Mouse (Mus musculus): ENCODE results near the gene Zfp420. TPM values are rescaled to one million over a fixed set of nuclear protein-coding genes. Genes with fewer than 3 reads are reported as not detected.

Gene Zfp420
- polyA plus RNA-seq, 1 experiment, result 13.4 TPM

DNA sequence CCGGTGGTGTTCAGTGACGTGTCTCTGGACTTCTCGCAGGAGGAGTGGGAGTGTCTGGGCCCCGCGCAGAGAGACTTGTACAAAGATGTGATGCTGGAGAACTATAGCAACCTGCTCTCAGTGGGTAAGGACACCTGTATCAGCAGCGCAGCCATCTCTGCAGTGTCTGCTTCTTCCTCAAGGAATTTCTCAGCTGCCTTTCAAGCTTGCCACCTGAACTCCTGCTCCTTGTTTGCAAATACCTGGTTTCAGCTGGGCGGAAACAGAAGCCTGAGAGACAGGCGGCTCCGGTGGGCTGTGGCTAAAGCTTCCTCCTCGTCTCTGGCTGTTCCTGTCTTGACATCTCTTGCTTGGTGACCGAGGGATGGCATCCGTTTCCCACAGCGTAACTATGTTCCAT, 52.4 kb downstream of the Zfp420 start:
- no peak overlapping the region for H3K9ac ChIP-seq (ENCODE audit: low read depth, poor library complexity, severe bottlenecking)
- H3K27me3 ChIP-seq (ENCODE audit: control insufficient read depth, insufficient read depth, low read length, poor library complexity, severe bottlenecking), result no peaks in the 10 kb centered on the region
- H3K27ac ChIP-seq (ENCODE audit: insufficient read depth, low read length), result no peak overlapping the region
- TF ChIP-seq EP300 (IDR thresholded peaks at IDR 0.05; ENCODE audit: insufficient read depth, low read depth, low read length), result no peak
- TF ChIP-seq CTCF (IDR thresholded peaks at IDR 0.05; ENCODE audit: low read depth, low read length), result no peak
- no peak for TF ChIP-seq POLR2A (IDR thresholded peaks at IDR 0.05; ENCODE audit: insufficient read depth, low read length)
- H3K36me3 ChIP-seq (ENCODE audit: control insufficient read depth, insufficient read depth, low read length, poor library complexity, severe bottlenecking), result peaks cover 25% of the 10 kb centered on the region
- no peaks in the 10 kb centered on the region for H3K4me1 ChIP-seq (ENCODE audit: control insufficient read depth, insufficient read depth, low read length)
- no peak overlapping the region for H3K4me3 ChIP-seq (ENCODE audit: low read depth, low read length)
- H3K9me3 ChIP-seq (replicated peaks; ENCODE audit: control insufficient read depth, insufficient read depth, low read length, poor library complexity, severe bottlenecking), result no peaks in the 10 kb centered on the region

GRCm38 (mm10) chr7:29917371-29918061, 57.7 kb downstream of the Zfp420 start:
- Histone ChIP-seq H3K9me3 (replicated peaks; ENCODE audit: control insufficient read depth, insufficient read depth, low read length, poor library complexity, severe bottlenecking) (no peaks in the 10 kb centered on the region), H3K27me3 (ENCODE audit: control insufficient read depth, insufficient read depth, low read length, poor library complexity, severe bottlenecking) (no peaks in the 10 kb centered on the region), H3K36me3 (ENCODE audit: control insufficient read depth, insufficient read depth, low read length, poor library complexity, severe bottlenecking) (peaks cover 25% of the 10 kb centered on the region), H3K27ac (ENCODE audit: insufficient read depth, low read length) (peak overlapping the region; percentile 41), H3K4me3 (ENCODE audit: low read depth, low read length) (no peak overlapping the region), H3K9ac (ENCODE audit: low read depth, poor library complexity, severe bottlenecking) (no peak overlapping the region), H3K4me1 (ENCODE audit: control insufficient read depth, insufficient read depth, low read length) (peaks cover 4% of the 10 kb centered on the region)
- TF ChIP-seq POLR2A (IDR thresholded peaks at IDR 0.05; ENCODE audit: insufficient read depth, low read length) (no peak), EP300 (IDR thresholded peaks at IDR 0.05; ENCODE audit: insufficient read depth, low read depth, low read length) (no peak), CTCF (IDR thresholded peaks at IDR 0.05; ENCODE audit: low read depth, low read length) (no peak)

- no peak for TF ChIP-seq EP300 (IDR thresholded peaks at IDR 0.05; ENCODE audit: insufficient read depth, low read depth, low read length)
- no peak for TF ChIP-seq POLR2A (IDR thresholded peaks at IDR 0.05; ENCODE audit: insufficient read depth, low read length)
- no peak for TF ChIP-seq CTCF (IDR thresholded peaks at IDR 0.05; ENCODE audit: low read depth, low read length)
- Histone ChIP-seq H3K9ac (ENCODE audit: low read depth, poor library complexity, severe bottlenecking) (no peak overlapping the region), H3K4me1 (ENCODE audit: control insufficient read depth, insufficient read depth, low read length) (peaks cover 4% of the 10 kb centered on the region), H3K9me3 (replicated peaks; ENCODE audit: control insufficient read depth, insufficient read depth, low read length, poor library complexity, severe bottlenecking) (no peaks in the 10 kb centered on the region), H3K4me3 (ENCODE audit: low read depth, low read length) (no peak overlapping the region), H3K27me3 (ENCODE audit: control insufficient read depth, insufficient read depth, low read length, poor library complexity, severe bottlenecking) (no peaks in the 10 kb centered on the region), H3K36me3 (ENCODE audit: control insufficient read depth, insufficient read depth, low read length, poor library complexity, severe bottlenecking) (peaks cover 22% of the 10 kb centered on the region), H3K27ac (ENCODE audit: insufficient read depth, low read length) (peak overlapping the region; percentile 41)
These were observed 58.3 kb downstream of the Zfp420 start for GRCm38 (mm10) chr7:29918062-29918453.

DNA sequence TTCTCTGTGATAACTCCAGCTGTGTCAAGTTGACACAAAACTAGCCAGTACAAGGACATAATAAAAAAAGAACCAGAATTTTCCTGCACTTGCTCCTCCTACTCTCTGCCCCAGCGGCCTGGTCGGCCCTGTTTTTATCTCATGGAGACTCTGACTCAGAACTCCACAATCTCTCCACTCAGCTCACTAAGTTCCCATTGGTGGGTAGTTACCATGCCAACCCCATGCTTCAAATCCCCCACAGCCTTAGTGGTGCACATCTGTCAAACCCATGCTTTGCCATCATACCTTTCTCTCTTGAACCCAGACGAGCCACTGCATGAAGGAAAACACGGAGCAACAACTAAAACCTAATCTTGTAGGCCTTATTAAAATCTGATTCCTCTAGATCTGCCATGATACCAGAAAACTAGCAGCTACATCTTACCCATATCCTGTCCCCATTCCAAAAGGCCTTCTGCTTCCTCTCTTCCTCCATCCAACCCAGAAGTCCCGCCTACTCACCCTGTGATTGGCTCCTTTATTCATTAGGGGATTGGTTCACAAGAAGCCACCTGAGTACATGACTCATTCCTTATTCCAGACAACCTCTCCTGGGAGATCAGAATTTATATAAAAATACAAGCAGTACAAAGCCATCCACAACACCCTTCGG, 61.8 kb downstream of the Zfp420 start:
- TF ChIP-seq POLR2A (IDR thresholded peaks at IDR 0.05; ENCODE audit: insufficient read depth, low read length) (no peak), EP300 (IDR thresholded peaks at IDR 0.05; ENCODE audit: insufficient read depth, low read depth, low read length) (no peak), CTCF (IDR thresholded peaks at IDR 0.05; ENCODE audit: low read depth, low read length) (no peak)
- Histone ChIP-seq H3K36me3 (ENCODE audit: control insufficient read depth, insufficient read depth, low read length, poor library complexity, severe bottlenecking) (no peaks in the 10 kb centered on the region; the same call in 1 of the 2 replicates), H3K27me3 (ENCODE audit: control insufficient read depth, insufficient read depth, low read length, poor library complexity, severe bottlenecking) (no peaks in the 10 kb centered on the region), H3K4me1 (ENCODE audit: control insufficient read depth, insufficient read depth, low read length) (peaks cover 4% of the 10 kb centered on the region), H3K9ac (ENCODE audit: low read depth, poor library complexity, severe bottlenecking) (peak overlapping the region; percentile 66), H3K4me3 (ENCODE audit: low read depth, low read length) (peak overlapping the region; percentile 94), H3K9me3 (replicated peaks; ENCODE audit: control insufficient read depth, insufficient read depth, low read length, poor library complexity, severe bottlenecking) (no peaks in the 10 kb centered on the region), H3K27ac (ENCODE audit: insufficient read depth, low read length) (peak overlapping the region; percentile 54; the same call in 1 of the 2 replicates)

- Histone ChIP-seq H3K36me3 (ENCODE audit: control insufficient read depth, insufficient read depth, low read length, poor library complexity, severe bottlenecking) (no peaks in the 10 kb centered on the region), H3K4me3 (ENCODE audit: low read depth, low read length) (no peak overlapping the region)
- TF ChIP-seq POLR2A (IDR thresholded peaks at IDR 0.05; ENCODE audit: insufficient read depth, low read length) (no peak), CTCF (IDR thresholded peaks at IDR 0.05; ENCODE audit: low read depth, low read length) (no peak), EP300 (IDR thresholded peaks at IDR 0.05; ENCODE audit: insufficient read depth, low read depth, low read length) (no peak)
These were observed 63.0 kb downstream of the Zfp420 start for GRCm38 (mm10) chr7:29922780-29923179.

More at GRCm38 (mm10) chr7:29922780-29923179, 63.0 kb downstream of the Zfp420 start:
- Histone ChIP-seq H3K9ac (ENCODE audit: low read depth, poor library complexity, severe bottlenecking) (no peak overlapping the region), H3K27me3 (ENCODE audit: control insufficient read depth, insufficient read depth, low read length, poor library complexity, severe bottlenecking) (no peaks in the 10 kb centered on the region), H3K27ac (ENCODE audit: insufficient read depth, low read length) (no peak overlapping the region), H3K4me1 (ENCODE audit: control insufficient read depth, insufficient read depth, low read length) (peaks cover 4% of the 10 kb centered on the region), H3K9me3 (replicated peaks; ENCODE audit: control insufficient read depth, insufficient read depth, low read length, poor library complexity, severe bottlenecking) (no peaks in the 10 kb centered on the region)

Other genes starting within 250 kb of the Zfp420 start
- 0.41 TPM in 1 of 2 replicates, not detected in the other for gene Catsperg2, start 132.9 kb upstream of the Zfp420 start, polyA plus RNA-seq (2011; ENCODE audit: insufficient read depth, insufficient read length, low read depth, missing spikeins)
- 7.6 and 7.9 TPM in 2 replicates for gene Zfp84, start 91.4 kb upstream of the Zfp420 start, polyA plus RNA-seq (2011; ENCODE audit: insufficient read depth, insufficient read length, low read depth, missing spikeins)
- gene Zfp30, start 76.0 kb upstream of the Zfp420 start, polyA plus RNA-seq (2011; ENCODE audit: insufficient read depth, insufficient read length, low read depth, missing spikeins), result 2.3 and 2.4 TPM in 2 replicates
- 6.2 and 7.4 TPM in 2 replicates for gene Zfp790, start 43.9 kb upstream of the Zfp420 start, polyA plus RNA-seq (2011; ENCODE audit: insufficient read depth, insufficient read length, low read depth, missing spikeins)
- 10.2 and 13.9 TPM in 2 replicates for gene Zfp940, start 6.3 kb upstream of the Zfp420 start, polyA plus RNA-seq (2011; ENCODE audit: insufficient read depth, insufficient read length, low read depth, missing spikeins)
- gene Zfp27, start 46.6 kb downstream of the Zfp420 start, polyA plus RNA-seq (2011; ENCODE audit: insufficient read depth, insufficient read length, low read depth, missing spikeins), result 3.7 and 5.0 TPM in 2 replicates
- gene Zfp383, start 48.2 kb downstream of the Zfp420 start, polyA plus RNA-seq (2011; ENCODE audit: insufficient read depth, insufficient read length, low read depth, missing spikeins), result 10.4 and 10.8 TPM in 2 replicates
- 19.6 and 19.7 TPM in 2 replicates for gene Zfp74, start 94.1 kb downstream of the Zfp420 start, polyA plus RNA-seq (2011; ENCODE audit: insufficient read depth, insufficient read length, low read depth, missing spikeins)
- gene Zfp568, start 124.0 kb downstream of the Zfp420 start, polyA plus RNA-seq (2011; ENCODE audit: insufficient read depth, insufficient read length, low read depth, missing spikeins), result 98.0 and 103 TPM in 2 replicates
- 1.2 and 2.8 TPM in 2 replicates for gene Zfp14, start 191.4 kb downstream of the Zfp420 start, polyA plus RNA-seq (2011; ENCODE audit: insufficient read depth, insufficient read length, low read depth, missing spikeins)
- 13.4 and 15.4 TPM in 2 replicates for gene Zfp82, start 212.9 kb downstream of the Zfp420 start, polyA plus RNA-seq (2011; ENCODE audit: insufficient read depth, insufficient read length, low read depth, missing spikeins)
- not detected in 2 replicates for gene Gm26920, start 230.4 kb downstream of the Zfp420 start, polyA plus RNA-seq (2011; ENCODE audit: insufficient read depth, insufficient read length, low read depth, missing spikeins)
- 12.0 and 13.7 TPM in 2 replicates for gene Zfp566, start 230.5 kb downstream of the Zfp420 start, polyA plus RNA-seq (2011; ENCODE audit: insufficient read depth, insufficient read length, low read depth, missing spikeins)
- gene Zfp260, start 234.8 kb downstream of the Zfp420 start, polyA plus RNA-seq (2011; ENCODE audit: insufficient read depth, insufficient read length, low read depth, missing spikeins), result 60.8 and 63.8 TPM in 2 replicates

Measured in ES-Bruce4 (cell line).